7 mouse cellular contexts compared by ENCODE assay signal in genomic region chr4:135570152-135571036, GRCm38 (mm10). TPM values are rescaled to one million over a fixed set of nuclear protein-coding genes. Genes with fewer than 3 reads are reported as not detected.
A peak's percentile ranks its signal among the peaks of the same experiment; 100 is the strongest.
DNase-seq lines count a peak whose midpoint lies in the region; ATAC-seq and TF ChIP-seq lines count a peak whose summit lies in the region.

No protein-coding gene starts in this region.

- peak overlapping the region; percentile 53 for H3K4me2 ChIP-seq in forebrain, embryonic 12.5 days
- peak overlapping the region; percentile 61 for H3K4me2 ChIP-seq in lung, embryonic 16.5 days (ENCODE audit: low read depth, low read length)

- 9% methylated on average over 32 of the region's 32 CpGs for WGBS in forebrain, embryonic 12.5 days
- 16% methylated on average over 32 of the region's 32 CpGs for WGBS in kidney, adult 2 months
- 13% methylated on average over 32 of the region's 32 CpGs for WGBS in lung, embryonic 16.5 days
- WGBS in spleen, adult 2 months: 10% methylated on average over 32 of the region's 32 CpGs

- intact Hi-C loops in gastrocnemius, postnatal 36 days (cut with DNase I): loop anchor here (5.0 kb wide), 1 partner anchor 87 kb away; no protein-coding TSS in a partner anchor

- no peak for TF ChIP-seq POLR2A in kidney, adult 2 months (IDR thresholded peaks at IDR 0.05; ENCODE audit: low read depth, low read length)
- TF ChIP-seq POLR2A in spleen, adult 2 months (IDR thresholded peaks at IDR 0.05; ENCODE audit: low read depth, low read length): no peak

- H3K36me3 ChIP-seq in forebrain, embryonic 12.5 days (replicated peaks): no peaks in the 10 kb centered on the region
- H3K36me3 ChIP-seq in kidney, adult 2 months (ENCODE audit: control insufficient read depth, insufficient read depth, low read length): no peaks in the 10 kb centered on the region
- H3K36me3 ChIP-seq in lung, embryonic 16.5 days (ENCODE audit: control insufficient read depth, insufficient read depth, low read length): no peaks in the 10 kb centered on the region
- H3K36me3 ChIP-seq in spleen, adult 2 months (ENCODE audit: control insufficient read depth, insufficient read depth, low read length): no peaks in the 10 kb centered on the region

- H3K9ac ChIP-seq in forebrain, embryonic 12.5 days: peak overlapping the region; percentile 40; the same call in 1 of the 2 replicates
- H3K9ac ChIP-seq in lung, embryonic 16.5 days (ENCODE audit: low read length): peak overlapping the region; percentile 33

- no peaks in the 10 kb centered on the region for H3K9me3 ChIP-seq in forebrain, embryonic 12.5 days
- H3K9me3 ChIP-seq in lung, embryonic 16.5 days (ENCODE audit: control insufficient read depth, low read length): no peaks in the 10 kb centered on the region

- H3K4me1 ChIP-seq in forebrain, embryonic 12.5 days: peaks cover 74% of the 10 kb centered on the region
- H3K4me1 ChIP-seq in kidney, adult 2 months (ENCODE audit: control insufficient read depth, insufficient read depth, low read length): peaks cover 5% of the 10 kb centered on the region; the same call in 1 of the 2 replicates
- H3K4me1 ChIP-seq in lung, embryonic 16.5 days (replicated peaks; ENCODE audit: control insufficient read depth, insufficient read depth, low read length): peaks cover 24% of the 10 kb centered on the region
- peaks cover 19% of the 10 kb centered on the region; the same call in 1 of the 2 replicates for H3K4me1 ChIP-seq in spleen, adult 2 months (ENCODE audit: control insufficient read depth, insufficient read depth, insufficient read length)

- DNase-seq in MEL-GATA-1-ER (ENCODE audit: extremely low read depth, low read depth): peak; percentile 54
- DNase-seq in kidney, adult 2 months: peak; percentile 58
- peak; percentile 14 to 41 for DNase-seq in spleen, adult 2 months (ENCODE audit: low read depth in 1 of 2, low spot score in 2 of 2)
- no peak for DNase-seq in gastrocnemius, postnatal 36 days

- H3K4me3 ChIP-seq in forebrain, embryonic 12.5 days (replicated peaks): peak overlapping the region; percentile 33
- no peak overlapping the region for H3K4me3 ChIP-seq in kidney, adult 2 months (ENCODE audit: insufficient read depth, low read depth, low read length)
- peak overlapping the region; percentile 45 for H3K4me3 ChIP-seq in lung, embryonic 16.5 days (ENCODE audit: low read length)
- H3K4me3 ChIP-seq in spleen, adult 2 months (ENCODE audit: extremely low read depth, insufficient read depth, insufficient read length): no peak overlapping the region

- no peak overlapping the region for H3K27ac ChIP-seq in forebrain, embryonic 12.5 days
- H3K27ac ChIP-seq in kidney, adult 2 months (ENCODE audit: insufficient read depth, low read depth, low read length): no peak overlapping the region
- peak overlapping the region; percentile 12 for H3K27ac ChIP-seq in lung, embryonic 16.5 days (ENCODE audit: low read length)
- no peak overlapping the region for H3K27ac ChIP-seq in spleen, adult 2 months (ENCODE audit: insufficient read depth, low read length)

- peak; percentile 62 for ATAC-seq in CD4-positive, CD25-positive, alpha-beta regulatory T cell, adult 4 months
- ATAC-seq in forebrain, embryonic 12.5 days (ENCODE audit: low FRiP score): peak; percentile 58
- peak; percentile 44 for ATAC-seq in lung, embryonic 16.5 days (ENCODE audit: low read depth)

- TF ChIP-seq CTCF in kidney, adult 2 months (conservative IDR thresholded peaks at IDR 0.05; ENCODE audit: insufficient read depth, insufficient read length, low read depth, low read length): no peak
- no peak for TF ChIP-seq CTCF in spleen, adult 2 months (IDR thresholded peaks at IDR 0.05; ENCODE audit: extremely low read depth, insufficient read depth, insufficient read length, insufficient replicate concordance)

- peaks cover 72% of the 10 kb centered on the region for H3K27me3 ChIP-seq in forebrain, embryonic 12.5 days
- no peaks in the 10 kb centered on the region; the same call in 1 of the 2 replicates for H3K27me3 ChIP-seq in kidney, adult 2 months (replicated peaks; ENCODE audit: control insufficient read depth, insufficient read depth, low read length)
- H3K27me3 ChIP-seq in lung, embryonic 16.5 days (ENCODE audit: control insufficient read depth, insufficient read depth, low read depth, low read length): peaks cover 43% of the 10 kb centered on the region
- peaks cover 13% of the 10 kb centered on the region for H3K27me3 ChIP-seq in spleen, adult 2 months (ENCODE audit: control insufficient read depth, insufficient read depth, low read length)

RNA-seq across cellular contexts. Expression of gene Grhl3, which starts 3.0 kb away (rescaled TPM):
- polyA plus RNA-seq in CD4-positive, CD25-positive, alpha-beta regulatory T cell, adult 4 months (2017; shearing (Covaris generic)): not detected
- polyA plus RNA-seq in forebrain, embryonic 12.5 days (2016; fragmentation: Nextera tagmentation; extraction: Ambion mirVana): 1.9 and 2.8 TPM in 2 replicates
- polyA plus RNA-seq in kidney, adult 2 months (2012; rRNA removed): 0.28 and 0.49 TPM in 2 replicates
- polyA plus RNA-seq in lung, embryonic 16.5 days (2015; fragmentation: Nextera tagmentation; extraction: Ambion mirVana): 3.8 and 4.7 TPM in 2 replicates
- 0.12 and 0.14 TPM in 2 replicates for polyA plus RNA-seq in spleen, adult 2 months (2012; rRNA removed)
- under 1 TPM; 0.08 to 0.20 TPM for total RNA-seq in gastrocnemius, postnatal 36 days (2021)

Comparison
In these comparisons a context has a peak if more than half of its experiments do, and no peak if none do; other contexts are left out.
1. DNase-seq: peak in MEL-GATA-1-ER (single experiment), kidney, adult 2 months (single experiment) and spleen, adult 2 months (2 of 2); none in gastrocnemius, postnatal 36 days (0 of 2).
2. H3K4me3 ChIP-seq: peak in forebrain, embryonic 12.5 days (single experiment) and lung, embryonic 16.5 days (single experiment); none in kidney, adult 2 months (single experiment) and spleen, adult 2 months (single experiment).
3. Peak in every context shown above with its lines, with median percentiles within 50 percentile points of each other: ATAC-seq.